Mouse (Mus musculus): Measurements from ENCODE around the gene Gm10184. TPM values are rescaled to one million over a fixed set of nuclear protein-coding genes. Genes with fewer than 3 reads are reported as not detected.

Gm10184 gene
- total and polyA plus RNA-seq, 2 experiments, result 1.8 to 19.0 TPM

GRCm38 (mm10) chr17:89899813-89900212 lies 10.4 kb downstream of the Gm10184 start:
- Histone ChIP-seq H3K4me1 (ENCODE audit: control insufficient read depth, insufficient read depth, low read length) (no peaks in the 10 kb centered on the region), H3K27ac (replicated peaks; ENCODE audit: insufficient read depth, low read depth, low read length) (no peak overlapping the region), H3K4me3 (ENCODE audit: insufficient read depth, low read depth, low read length) (no peak overlapping the region), H3K9ac (ENCODE audit: low read depth, low read length) (no peak overlapping the region), H3K79me2 (ENCODE audit: control insufficient read depth, insufficient read depth, low read length) (no peaks in the 10 kb centered on the region), H3K36me3 (ENCODE audit: control insufficient read depth, insufficient read depth, low read length) (no peaks in the 10 kb centered on the region), H3K27me3 (ENCODE audit: control insufficient read depth, insufficient read depth, low read length) (no peaks in the 10 kb centered on the region)
- 68% methylated on average over 3 of the region's 3 CpGs for WGBS
- no peak for TF ChIP-seq CTCF (IDR thresholded peaks at IDR 0.05; ENCODE audit: low read depth, low read length)
- TF ChIP-seq POLR2A (IDR thresholded peaks at IDR 0.05; ENCODE audit: extremely low read depth, insufficient read depth, low read length), result no peak
- DNase-seq (ENCODE audit: extremely low read depth, low read depth, low spot score), result no peak

- no peaks in the 10 kb centered on the region for H3K79me2 ChIP-seq (ENCODE audit: control insufficient read depth, insufficient read depth, low read length)
- no peak overlapping the region for H3K4me3 ChIP-seq (ENCODE audit: insufficient read depth, low read depth, low read length)
- no peak overlapping the region for H3K9ac ChIP-seq (ENCODE audit: low read depth, low read length)
- DNase-seq (ENCODE audit: extremely low read depth, low read depth, low spot score), result no peak
- WGBS, result 78% methylated on average over 3 of the region's 3 CpGs
- no peaks in the 10 kb centered on the region for H3K27me3 ChIP-seq (ENCODE audit: control insufficient read depth, insufficient read depth, low read length)
- H3K27ac ChIP-seq (replicated peaks; ENCODE audit: insufficient read depth, low read depth, low read length), result no peak overlapping the region
- no peaks in the 10 kb centered on the region for H3K4me1 ChIP-seq (ENCODE audit: control insufficient read depth, insufficient read depth, low read length)
- TF ChIP-seq POLR2A (IDR thresholded peaks at IDR 0.05; ENCODE audit: extremely low read depth, insufficient read depth, low read length) (no peak), CTCF (IDR thresholded peaks at IDR 0.05; ENCODE audit: low read depth, low read length) (no peak)
- H3K36me3 ChIP-seq (ENCODE audit: control insufficient read depth, insufficient read depth, low read length), result no peaks in the 10 kb centered on the region
Measured at GRCm38 (mm10) chr17:89864996-89865395, 45.3 kb downstream of the Gm10184 start.
